Mouse (Mus musculus): Measurements from ENCODE around the gene Sox6. TPM values are rescaled to one million over a fixed set of nuclear protein-coding genes. Genes with fewer than 3 reads are reported as not detected.

Sox6 gene
- polyA plus RNA-seq, 1 experiment from 2014 or later = 37.5 TPM

- Histone ChIP-seq H3K9ac (ENCODE audit: low read length) (no peak overlapping the region), H3K27ac (ENCODE audit: low read length) (no peak overlapping the region), H3K4me2 (ENCODE audit: low read depth, low read length) (no peak overlapping the region), H3K9me3 (replicated peaks; ENCODE audit: control insufficient read depth, low read length) (no peaks in the 10 kb centered on the region), H3K4me1 (ENCODE audit: control insufficient read depth, insufficient read depth, low read length) (no peaks in the 10 kb centered on the region), H3K4me3 (replicated peaks; ENCODE audit: low read length) (no peak overlapping the region), H3K27me3 (ENCODE audit: control insufficient read depth, insufficient read depth, low read length) (no peaks in the 10 kb centered on the region), H3K36me3 (ENCODE audit: control insufficient read depth, insufficient read depth, low read length) (no peaks in the 10 kb centered on the region)
- 82% methylated on average over 7 of the region's 7 CpGs for WGBS
- no peak for ATAC-seq (ENCODE audit: insufficient read depth, low FRiP score)
These were observed 612.2 kb downstream of the Sox6 start for GRCm38 (mm10) chr7:115426161-115426982.

- Histone ChIP-seq H3K4me2 (ENCODE audit: low read depth, low read length) (no peak overlapping the region), H3K9me3 (replicated peaks; ENCODE audit: control insufficient read depth, low read length) (no peaks in the 10 kb centered on the region), H3K27ac (ENCODE audit: low read length) (no peak overlapping the region), H3K4me1 (ENCODE audit: control insufficient read depth, insufficient read depth, low read length) (no peaks in the 10 kb centered on the region), H3K4me3 (replicated peaks; ENCODE audit: low read length) (no peak overlapping the region), H3K9ac (ENCODE audit: low read length) (no peak overlapping the region), H3K36me3 (ENCODE audit: control insufficient read depth, insufficient read depth, low read length) (no peaks in the 10 kb centered on the region), H3K27me3 (ENCODE audit: control insufficient read depth, insufficient read depth, low read length) (no peaks in the 10 kb centered on the region)
- WGBS = 70% methylated on average over 7 of the region's 7 CpGs
- no peak for ATAC-seq (ENCODE audit: insufficient read depth, low FRiP score)
These were observed 615.8 kb downstream of the Sox6 start for GRCm38 (mm10) chr7:115422828-115423227.

- Histone ChIP-seq H3K27ac (ENCODE audit: low read length) (no peak overlapping the region), H3K36me3 (ENCODE audit: control insufficient read depth, insufficient read depth, low read length) (no peaks in the 10 kb centered on the region), H3K27me3 (ENCODE audit: control insufficient read depth, insufficient read depth, low read length) (no peaks in the 10 kb centered on the region), H3K9me3 (replicated peaks; ENCODE audit: control insufficient read depth, low read length) (no peaks in the 10 kb centered on the region), H3K9ac (ENCODE audit: low read length) (no peak overlapping the region), H3K4me3 (replicated peaks; ENCODE audit: low read length) (no peak overlapping the region), H3K4me1 (ENCODE audit: control insufficient read depth, insufficient read depth, low read length) (no peaks in the 10 kb centered on the region), H3K4me2 (ENCODE audit: low read depth, low read length) (no peak overlapping the region)
- ATAC-seq (ENCODE audit: insufficient read depth, low FRiP score) = no peak
- WGBS = 52% methylated on average over 12 of the region's 12 CpGs
These were observed 617.6 kb downstream of the Sox6 start for GRCm38 (mm10) chr7:115420960-115421359.

Other genes starting within 250 kb of the Sox6 start
- gene 1110004F10Rik, start 601 bp upstream of the Sox6 start, polyA plus RNA-seq (2015; fragmentation: Nextera tagmentation; extraction: Ambion mirVana) = 221 and 222 TPM in 2 replicates
- 0.62 and 1.9 TPM in 2 replicates for gene Gm4353, start 45.8 kb upstream of the Sox6 start, polyA plus RNA-seq (2015; fragmentation: Nextera tagmentation; extraction: Ambion mirVana)

Measured in stomach, embryonic 16.5 days (tissue).